Mouse (Mus musculus) embryonic facial prominence, embryonic 11.5 days (tissue): Measurements from ENCODE around the gene Mcts2. TPM values are rescaled to one million over a fixed set of nuclear protein-coding genes. Genes with fewer than 3 reads are reported as not detected.
A peak's percentile ranks its signal among the peaks of the same experiment; 100 is the strongest.
"Not testable (repeated sequence)": the region's sequence is repeated elsewhere in the genome, so short reads cannot be mapped to it uniquely, and the experiment has no call there.

Experiments used
- ATAC-seq: fragments of 200-750 bp; cut with Nextera tagmentation; replicated peaks from 2 replicates; pipeline ENCODE4 v1.8.0; 2017; ENCODE audit warnings: low read depth; ENCODE audit not compliant: insufficient number of reproducible peaks, low FRiP score, low TSS enrichment
- DNase-seq: peaks from one replicate; pipeline ENCODE4 v3.0.0-alpha.2; 2015; ENCODE audit warnings: low spot score
- H3K27ac ChIP-seq: fragments of 300-500 bp; sonication (generic); replicated peaks from 2 replicates; pipeline ENCODE4 v1.5.1; 2014; ENCODE audit warnings: mild to moderate bottlenecking, low read depth, low read length, control low read depth
- H3K27me3 ChIP-seq: fragments of 300-500 bp; sonication (generic); 2 replicates; pipeline ENCODE4 v1.6.1; 2014; ENCODE audit warnings: mild to moderate bottlenecking, low read length, moderate library complexity, mixed read lengths; ENCODE audit not compliant: control insufficient read depth, insufficient read depth
- H3K36me3 ChIP-seq: fragments of 300-500 bp; sonication (generic); replicated peaks from 2 replicates; pipeline ENCODE4 v1.6.1; 2014; ENCODE audit warnings: low read depth, mild to moderate bottlenecking, low read length, moderate library complexity, mixed read lengths; ENCODE audit not compliant: control insufficient read depth, insufficient read depth
- H3K4me1 ChIP-seq: fragments of 300-500 bp; sonication (generic); 2 replicates; pipeline ENCODE4 v1.6.1; 2014; ENCODE audit warnings: low read length, mixed read lengths; ENCODE audit not compliant: control insufficient read depth, insufficient read depth
- H3K4me2 ChIP-seq: fragments of 300-500 bp; sonication (generic); 2 replicates; pipeline ENCODE4 v1.6.1; 2014; ENCODE audit warnings: low read depth, mild to moderate bottlenecking, control low read depth, low read length, moderate library complexity
- H3K4me3 ChIP-seq: fragments of 300-500 bp; sonication (generic); 2 replicates; pipeline ENCODE4 v1.5.1; 2014; ENCODE audit warnings: low read depth, low read length, control low read depth
- H3K9ac ChIP-seq: fragments of 300-500 bp; sonication (generic); replicated peaks from 2 replicates; pipeline ENCODE4 v1.6.1; 2014; ENCODE audit warnings: mild to moderate bottlenecking, control low read depth, low read length
- H3K9me3 ChIP-seq: fragments of 300-500 bp; sonication (generic); replicated peaks from 2 replicates; pipeline ENCODE4 v1.6.1; 2016; ENCODE audit warnings: mild to moderate bottlenecking, low read length, inconsistent platforms, mixed read lengths; ENCODE audit not compliant: control insufficient read depth
- WGBS: fragments of 180-500 bp; shearing (Covaris S2); extraction: QIAGEN DNeasy Blood & Tissue Kit; methylation state at CpG from one replicate; pipeline ENCODE4 v1.1.7; 2014; 5-methylcytosine and 5-hydroxymethylcytosine counted together
- polyA plus RNA-seq: library from polyadenylated mRNA; unstranded; fragments of >200 nt; fragmentation: Nextera tagmentation; extraction: Ambion mirVana; gene quantifications from 2 replicates; pipeline ENCODE4 v1.2.1, GENCODE M21; 2014

Mcts2 gene
- polyA plus RNA-seq, 1 experiment from 2014 or later: 40.6 TPM

GRCm38 (mm10) chr2:152661163-152661562 lies 25.7 kb upstream of the Mcts2 start:
- H3K9ac ChIP-seq: no peak overlapping the region
- no peak for ATAC-seq
- H3K4me2 ChIP-seq: no peak overlapping the region
- DNase-seq: no peak
- H3K36me3 ChIP-seq: no peaks in the 10 kb centered on the region
- no peaks in the 10 kb centered on the region for H3K9me3 ChIP-seq
- H3K27me3 ChIP-seq: no peaks in the 10 kb centered on the region
- H3K4me1 ChIP-seq: no peaks in the 10 kb centered on the region
- no peak overlapping the region for H3K4me3 ChIP-seq
- no peak overlapping the region for H3K27ac ChIP-seq
- WGBS: 79% methylated on average over 6 of the region's 6 CpGs

- H3K36me3 ChIP-seq, H3K4me3 ChIP-seq, H3K27ac ChIP-seq, DNase-seq, H3K4me2 ChIP-seq, ATAC-seq, H3K9ac ChIP-seq, H3K27me3 ChIP-seq, H3K9me3 ChIP-seq, H3K4me1 ChIP-seq: not testable (repeated sequence)
- WGBS: 81% methylated on average over 3 of the region's 3 CpGs
Measured at GRCm38 (mm10) chr2:152666191-152666590, 20.6 kb upstream of the Mcts2 start.

- Histone ChIP-seq H3K27me3 (no peaks in the 10 kb centered on the region), H3K9me3 (no peaks in the 10 kb centered on the region), H3K36me3 (no peaks in the 10 kb centered on the region), H3K4me3 (peak within 1 kb of the TSS; percentile 98), H3K9ac (peak within 1 kb of the TSS; percentile 98), H3K4me2 (peak within 1 kb of the TSS; percentile 79), H3K4me1 (peaks cover 7% of the 10 kb centered on the region), H3K27ac (peak within 1 kb of the TSS; percentile 92)
- DNase-seq (peak; percentile 97), ATAC-seq (peak; percentile 73)
- WGBS: 1% methylated on average over 35 of the region's 35 CpGs
Measured at GRCm38 (mm10) chr2:152669256-152669638, 17.6 kb upstream of the Mcts2 start, which contains the start of gene H13. TSS of gene H13 (plus strand) at chr2:152669461.

- ATAC-seq (peak; percentile 81), DNase-seq (peak; percentile 78)
- peak overlapping the region; percentile 92 for H3K27ac ChIP-seq
- H3K4me2 ChIP-seq: peak overlapping the region; percentile 79
- under 1% methylated on average over 46 of the region's 46 CpGs for WGBS
- H3K27me3 ChIP-seq: no peaks in the 10 kb centered on the region
- peaks cover 7% of the 10 kb centered on the region for H3K4me1 ChIP-seq
- peak overlapping the region; percentile 98 for H3K9ac ChIP-seq
- H3K9me3 ChIP-seq: no peaks in the 10 kb centered on the region
- no peaks in the 10 kb centered on the region for H3K36me3 ChIP-seq
- peak overlapping the region; percentile 98 for H3K4me3 ChIP-seq
Measured at GRCm38 (mm10) chr2:152669639-152670484, 17.0 kb upstream of the Mcts2 start.

- Histone ChIP-seq H3K9me3 (no peaks in the 10 kb centered on the region), H3K4me3 (peak overlapping the region; percentile 98), H3K9ac (peak overlapping the region; percentile 98), H3K4me1 (peaks cover 7% of the 10 kb centered on the region), H3K4me2 (peak overlapping the region; percentile 79), H3K36me3 (no peaks in the 10 kb centered on the region; the same call in none of the 2 replicates), H3K27me3 (no peaks in the 10 kb centered on the region), H3K27ac (no peak overlapping the region)
- WGBS: 57% methylated on average over 9 of the region's 9 CpGs
- no peak for ATAC-seq
- peak; percentile 19 for DNase-seq
Measured at GRCm38 (mm10) chr2:152670983-152671641, 15.7 kb upstream of the Mcts2 start.

GRCm38 (mm10) chr2:152671642-152671999 lies 15.2 kb upstream of the Mcts2 start:
- Histone ChIP-seq H3K27me3 (no peaks in the 10 kb centered on the region), H3K9ac (peak overlapping the region; percentile 98)
- WGBS: 39% methylated on average over 5 of the region's 5 CpGs

GRCm38 (mm10) chr2:152672166-152672565 lies 14.7 kb upstream of the Mcts2 start:
- WGBS: 84% methylated on average over 12 of the region's 12 CpGs
- ATAC-seq: no peak
- H3K9ac ChIP-seq: peak overlapping the region; percentile 19; the same call in 1 of the 2 replicates
- H3K9me3 ChIP-seq: no peaks in the 10 kb centered on the region
- no peak overlapping the region for H3K4me3 ChIP-seq
- H3K36me3 ChIP-seq: no peaks in the 10 kb centered on the region; the same call in none of the 2 replicates
- no peak for DNase-seq
- no peak overlapping the region for H3K27ac ChIP-seq
- H3K4me1 ChIP-seq: peaks cover 7% of the 10 kb centered on the region
- H3K27me3 ChIP-seq: no peaks in the 10 kb centered on the region
- H3K4me2 ChIP-seq: peak overlapping the region; percentile 79; the same call in 1 of the 2 replicates

More at GRCm38 (mm10) chr2:152671642-152671999, 15.2 kb upstream of the Mcts2 start:
- Histone ChIP-seq H3K4me2 (peak overlapping the region; percentile 79), H3K9me3 (no peaks in the 10 kb centered on the region), H3K27ac (no peak overlapping the region), H3K4me3 (peak overlapping the region; percentile 98), H3K36me3 (no peaks in the 10 kb centered on the region; the same call in none of the 2 replicates), H3K4me1 (peaks cover 7% of the 10 kb centered on the region)
- DNase-seq (peak; percentile 57), ATAC-seq (no peak)

- Histone ChIP-seq H3K27me3 (no peaks in the 10 kb centered on the region), H3K36me3 (peaks cover 4% of the 10 kb centered on the region), H3K4me1 (peaks cover 7% of the 10 kb centered on the region), H3K4me3 (no peak overlapping the region), H3K27ac (no peak overlapping the region), H3K4me2 (no peak overlapping the region), H3K9ac (no peak overlapping the region), H3K9me3 (no peaks in the 10 kb centered on the region)
- no peak for ATAC-seq
- no peak for DNase-seq
- 85% methylated on average over 11 of the region's 11 CpGs for WGBS
Measured at GRCm38 (mm10) chr2:152674148-152674547, 12.7 kb upstream of the Mcts2 start.
